Mouse (Mus musculus) liver, adult 2 months (tissue): ENCODE data around the gene Pepd.

Experiments
- CTCF ChIP-seq: fragments of 200-500 bp; IDR thresholded peaks from 2 replicates; pipeline ENCODE4 v1.5.1; 2011; ENCODE audit warnings: low read depth, low read length, control low read depth
- POLR2A ChIP-seq: fragments of 200-500 bp; IDR thresholded peaks from 2 replicates; pipeline ENCODE4 v1.6.1; 2011; ENCODE audit warnings: low read length, control low read depth; ENCODE audit not compliant: insufficient read depth; ENCODE audit errors: extremely low read depth

DNA sequence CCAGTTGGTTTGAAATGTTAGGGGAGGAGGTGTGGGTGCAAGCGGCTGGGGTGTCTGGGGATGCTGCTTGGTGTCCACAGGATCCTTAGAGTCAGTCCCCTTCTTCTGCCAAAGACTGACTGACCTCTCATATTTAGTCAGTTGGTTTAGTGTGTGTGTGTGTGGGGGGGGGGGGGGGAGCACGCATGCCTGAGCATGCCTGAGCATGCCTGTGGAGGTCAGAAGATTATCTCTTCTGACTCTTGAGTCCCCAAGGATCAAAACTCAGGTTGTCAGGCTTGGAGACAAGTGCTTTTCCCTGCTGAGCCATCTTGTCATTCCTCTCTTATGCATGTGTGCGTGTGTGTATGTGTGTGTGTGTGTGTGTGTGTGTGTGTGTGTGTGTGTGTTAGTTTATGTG is 61.7 kb downstream of the Pepd start:
- TF ChIP-seq CTCF (no peak), POLR2A (no peak)
